Mouse (Mus musculus) spleen, adult 2 months (tissue): ENCODE results near the gene Zfp385c. TPM values are rescaled to one million over a fixed set of nuclear protein-coding genes. Genes with fewer than 3 reads are reported as not detected.
A peak's percentile ranks its signal among the peaks of the same experiment; 100 is the strongest.
"Not testable (repeated sequence)": the region's sequence is repeated elsewhere in the genome, so short reads cannot be mapped to it uniquely, and the experiment has no call there.

ENCODE experiments used
- DNase-seq, 2 experiments: peaks; one replicate each; pipeline versions ENCODE4 v3.0.0 to v3.0.0-alpha.2; 2012 to 2021; ENCODE audit warnings: low spot score in 2 of 2, low read depth in 1 of 2
- H3K27ac ChIP-seq: fragments of 200-500 bp; 2 replicates; pipeline ENCODE4 v1.5.1; 2012; ENCODE audit warnings: low read length, inconsistent platforms; ENCODE audit not compliant: insufficient read depth
- H3K27me3 ChIP-seq: fragments of 200-500 bp; 2 replicates; pipeline ENCODE4 v1.6.1; 2012; ENCODE audit warnings: mild to moderate bottlenecking, moderate library complexity, low read length, inconsistent platforms; ENCODE audit not compliant: control insufficient read depth, insufficient read depth
- H3K36me3 ChIP-seq: fragments of 200-500 bp; 2 replicates; pipeline ENCODE4 v1.6.1; 2012; ENCODE audit warnings: mild to moderate bottlenecking, low read length, inconsistent platforms; ENCODE audit not compliant: control insufficient read depth, insufficient read depth
- H3K4me1 ChIP-seq: fragments of 200-500 bp; 2 replicates; pipeline ENCODE4 v1.6.1; 2011; ENCODE audit warnings: inconsistent platforms; ENCODE audit not compliant: control insufficient read depth, insufficient read depth, insufficient read length
- H3K4me3 ChIP-seq: fragments of 200-500 bp; 2 replicates; pipeline ENCODE4 v1.5.1; 2011; ENCODE audit warnings: mild to moderate bottlenecking, inconsistent platforms; ENCODE audit not compliant: insufficient read depth, insufficient read length; ENCODE audit errors: extremely low read depth
- CTCF ChIP-seq: fragments of 200-500 bp; IDR thresholded peaks from 2 replicates; pipeline ENCODE4 v1.5.1; 2011; ENCODE audit warnings: mild to moderate bottlenecking, inconsistent platforms; ENCODE audit not compliant: insufficient read depth, insufficient read length, insufficient replicate concordance; ENCODE audit errors: extremely low read depth
- POLR2A ChIP-seq: fragments of 200-500 bp; IDR thresholded peaks from 2 replicates; pipeline ENCODE4 v1.6.1; 2011; ENCODE audit warnings: low read depth, low read length, inconsistent platforms
- WGBS: fragments of 180-500 bp; shearing (Covaris S2); methylation state at CpG from one replicate; pipeline ENCODE4 v1.1.7; 2018; 5-methylcytosine and 5-hydroxymethylcytosine counted together
- polyA plus RNA-seq: library from polyadenylated mRNA; depleted of rRNA; stranded (reverse); fragments of >200 nt; gene quantifications from 2 replicates; pipeline ENCODE4 v1.2.3, GENCODE M21; 2012

Gene Zfp385c
- polyA plus RNA-seq, 1 experiment = 0.50 TPM

DNA sequence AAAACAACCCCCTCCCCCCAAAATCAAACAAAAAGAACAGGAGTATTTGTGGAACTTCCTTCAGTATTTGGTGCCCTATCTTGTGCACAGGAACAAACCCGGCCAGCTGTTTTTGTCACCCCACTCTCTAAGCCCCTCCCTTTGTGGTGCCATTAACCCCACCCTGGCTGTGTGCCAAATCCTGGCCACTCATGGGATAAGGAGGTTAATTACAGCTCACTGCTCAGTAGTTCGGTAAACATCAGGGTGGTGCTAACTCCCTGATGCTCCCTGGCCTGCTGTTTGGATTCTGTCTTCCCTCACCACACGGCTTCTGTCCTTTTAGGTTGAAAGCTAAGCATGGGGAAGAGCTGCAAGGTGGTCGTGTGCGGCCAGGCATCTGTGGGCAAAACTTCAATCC, 68.4 kb downstream of the Zfp385c start:
- no peaks in the 10 kb centered on the region for H3K27me3 ChIP-seq
- peak overlapping the region; percentile 2; the same call in 1 of the 2 replicates for H3K4me3 ChIP-seq
- no peak for DNase-seq
- peak overlapping the region; percentile 34 for H3K27ac ChIP-seq
- H3K36me3 ChIP-seq = peaks cover 8% of the 10 kb centered on the region
- TF ChIP-seq CTCF = no peak
- TF ChIP-seq POLR2A = no peak
- WGBS = 60% methylated on average over 5 of the region's 5 CpGs
- H3K4me1 ChIP-seq = peaks cover 31% of the 10 kb centered on the region; the same call in 1 of the 2 replicates

DNA sequence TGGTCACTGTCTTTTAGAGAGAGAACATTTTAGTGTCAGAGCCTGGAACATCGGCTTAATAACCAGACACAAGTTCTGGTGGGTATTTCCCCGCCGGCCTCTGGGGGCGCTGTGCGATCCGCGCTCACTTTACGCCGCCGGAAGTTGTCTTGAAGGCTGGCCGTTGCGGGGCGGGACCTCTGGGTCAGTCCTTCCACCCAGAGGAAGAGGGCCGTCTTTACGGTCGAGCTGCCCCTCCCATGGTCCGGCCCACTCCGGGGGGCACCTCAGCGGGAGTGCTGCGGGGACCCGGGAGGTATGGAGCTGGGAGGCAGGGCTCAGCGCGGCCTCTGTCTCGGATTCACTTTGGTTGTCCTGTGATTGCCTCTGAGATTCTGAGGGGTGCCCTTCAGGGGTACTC, 69.5 kb downstream of the Zfp385c start:
- peaks cover 26% of the 10 kb centered on the region; the same call in 1 of the 2 replicates for H3K4me1 ChIP-seq
- peaks cover 8% of the 10 kb centered on the region for H3K36me3 ChIP-seq
- DNase-seq = peak; percentile 83 to 93
- H3K27ac ChIP-seq = peak overlapping the region; percentile 89
- H3K4me3 ChIP-seq = peak overlapping the region; percentile 94
- WGBS = under 1% methylated on average over 24 of the region's 24 CpGs
- no peaks in the 10 kb centered on the region for H3K27me3 ChIP-seq
- peak; percentile 96 for TF ChIP-seq CTCF
- TF ChIP-seq POLR2A = peak; percentile 64

DNA sequence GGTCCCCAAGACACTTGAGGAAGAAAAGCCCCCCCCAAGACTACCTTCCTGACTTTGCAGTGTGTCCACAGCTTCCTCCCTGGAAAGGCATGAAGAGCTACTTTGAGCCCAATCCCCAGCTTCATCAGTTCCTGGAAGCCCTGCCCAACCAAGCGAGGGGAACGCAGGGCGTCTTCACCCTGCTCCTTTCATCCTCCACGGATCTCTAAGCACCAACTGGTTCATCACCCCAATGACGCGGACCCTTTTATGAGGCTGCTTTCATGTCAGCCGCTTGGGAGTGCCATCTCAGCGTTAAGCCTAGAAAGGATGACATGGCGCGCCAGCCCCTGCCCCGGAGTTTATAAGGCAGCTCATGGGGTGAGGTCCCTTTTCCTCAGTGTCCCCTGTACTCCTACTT, 72.3 kb downstream of the Zfp385c start, which contains the start of gene Dnajc7:
TSS of gene Dnajc7 (minus strand) at position 187 of the 400 bp plus-strand sequence.
- peak within 1 kb of the TSS; percentile 91 for H3K27ac ChIP-seq
- peaks cover 13% of the 10 kb centered on the region for H3K4me1 ChIP-seq
- H3K27me3 ChIP-seq = no peaks in the 10 kb centered on the region
- peak within 1 kb of the TSS; percentile 91 for H3K4me3 ChIP-seq
- peaks cover 2% of the 10 kb centered on the region; the same call in 1 of the 2 replicates for H3K36me3 ChIP-seq
- WGBS = 8% methylated on average over 11 of the region's 11 CpGs
- DNase-seq = peak in 1 of 2 experiments; percentile 35
- TF ChIP-seq POLR2A = no peak

DNA sequence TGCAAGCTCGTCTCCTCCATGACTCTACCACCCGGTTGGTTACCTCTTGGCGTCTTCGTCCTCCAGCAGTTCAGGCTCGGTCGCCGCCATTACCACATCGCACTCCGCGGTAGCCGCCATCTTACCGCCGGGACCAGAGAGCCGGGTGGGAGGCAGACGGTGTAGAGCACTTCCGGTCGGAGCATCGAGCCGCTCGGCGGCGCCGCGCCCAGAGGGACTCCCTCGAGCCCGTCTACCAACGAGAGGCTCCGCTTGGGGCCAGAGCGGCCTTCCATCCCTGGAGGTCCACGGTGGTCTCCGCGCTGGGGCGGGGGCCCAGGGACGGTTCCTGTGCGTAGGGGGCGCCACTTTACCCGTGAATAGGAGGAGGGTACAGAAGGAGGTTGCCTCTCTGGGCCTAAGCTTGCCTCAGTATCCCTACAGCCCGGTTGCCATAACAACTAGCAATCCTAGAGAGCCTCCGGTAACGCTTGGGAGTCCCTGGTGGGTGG, 72.7 kb downstream of the Zfp385c start:
- WGBS = under 1% methylated on average over 40 of the region's 40 CpGs

DNA sequence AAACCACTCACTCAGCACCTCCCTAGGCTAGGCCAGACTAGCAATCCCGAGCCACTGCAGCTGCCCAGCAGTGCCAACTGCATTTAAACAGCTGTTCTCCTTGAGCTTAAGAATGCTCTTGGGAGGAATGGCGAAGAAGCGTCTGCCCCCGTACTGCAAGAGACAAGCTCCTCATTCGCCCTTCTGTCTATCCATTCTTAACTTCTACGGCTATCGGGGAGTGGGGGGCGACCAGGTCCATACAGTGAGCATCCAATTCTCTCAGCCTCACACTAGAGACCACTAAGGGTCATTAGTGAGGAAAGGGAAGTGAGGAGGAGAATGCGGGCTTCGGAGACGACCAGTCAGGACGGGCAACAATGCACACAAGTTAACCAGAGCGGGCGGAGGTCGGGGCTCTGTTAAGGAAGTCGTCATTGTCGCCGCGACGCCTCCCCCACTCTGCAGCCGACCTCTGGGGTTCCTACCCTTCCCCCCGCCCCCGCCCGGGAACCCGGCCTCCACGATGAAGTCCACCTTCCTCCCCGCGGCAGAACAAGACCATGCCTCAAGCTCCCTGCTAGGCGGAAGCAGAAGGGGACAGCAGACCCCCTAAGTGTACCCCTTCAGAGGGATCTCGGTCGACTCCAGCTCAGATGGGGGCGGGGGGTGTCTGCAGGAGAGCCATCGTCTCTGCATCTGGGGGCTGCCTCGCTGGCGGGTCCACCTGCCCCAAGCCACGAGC, 73.3 kb downstream of the Zfp385c start, which contains the start of gene Nkiras2:
TSS of gene Nkiras2 (plus strand) at position 484 of the 724 bp plus-strand sequence.
- peaks cover 12% of the 10 kb centered on the region for H3K4me1 ChIP-seq
- peak; percentile 54 to 73 for DNase-seq
- TF ChIP-seq POLR2A = no peak
- no peaks in the 10 kb centered on the region for H3K27me3 ChIP-seq
- H3K27ac ChIP-seq = peak within 1 kb of the TSS; percentile 91
- under 1% methylated on average over 35 of the region's 36 CpGs for WGBS
- H3K36me3 ChIP-seq = no peaks in the 10 kb centered on the region
- H3K4me3 ChIP-seq = peak within 1 kb of the TSS; percentile 91

More for the DNA sequence above, 72.7 kb downstream of the Zfp385c start:
- Histone ChIP-seq H3K27me3 (no peaks in the 10 kb centered on the region), H3K27ac (peak overlapping the region; percentile 91), H3K4me1 (peaks cover 13% of the 10 kb centered on the region), H3K4me3 (peak overlapping the region; percentile 91), H3K36me3 (no peaks in the 10 kb centered on the region)
- DNase-seq = peak; percentile 80 to 90
- TF ChIP-seq CTCF (no peak), POLR2A (peak; percentile 80)

DNA sequence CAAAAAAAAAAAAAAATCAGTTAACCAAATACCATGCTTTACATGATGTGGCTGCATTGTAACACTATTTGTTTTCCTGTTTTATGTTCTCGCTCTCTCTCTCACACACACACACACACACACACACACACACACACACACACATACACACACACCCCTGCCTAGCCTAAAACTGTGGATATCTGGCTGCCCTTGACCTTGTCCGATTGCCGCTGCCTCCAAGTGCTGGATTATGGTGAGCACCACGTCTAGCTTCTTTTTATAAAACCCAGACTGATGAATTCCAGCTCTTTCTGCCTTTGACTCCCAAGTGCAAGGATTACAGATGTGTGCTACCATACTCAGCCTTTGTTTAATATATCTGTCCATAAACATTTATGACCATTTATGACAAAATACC, 74.8 kb downstream of the Zfp385c start:
- 90% methylated on average over 4 of the region's 4 CpGs for WGBS
- Histone ChIP-seq H3K27ac (no peak overlapping the region), H3K4me1 (peaks cover 10% of the 10 kb centered on the region), H3K36me3 (no peaks in the 10 kb centered on the region), H3K27me3 (no peaks in the 10 kb centered on the region), H3K4me3 (no peak overlapping the region)
- TF ChIP-seq CTCF (no peak), POLR2A (no peak)
- DNase-seq = no peak

DNA sequence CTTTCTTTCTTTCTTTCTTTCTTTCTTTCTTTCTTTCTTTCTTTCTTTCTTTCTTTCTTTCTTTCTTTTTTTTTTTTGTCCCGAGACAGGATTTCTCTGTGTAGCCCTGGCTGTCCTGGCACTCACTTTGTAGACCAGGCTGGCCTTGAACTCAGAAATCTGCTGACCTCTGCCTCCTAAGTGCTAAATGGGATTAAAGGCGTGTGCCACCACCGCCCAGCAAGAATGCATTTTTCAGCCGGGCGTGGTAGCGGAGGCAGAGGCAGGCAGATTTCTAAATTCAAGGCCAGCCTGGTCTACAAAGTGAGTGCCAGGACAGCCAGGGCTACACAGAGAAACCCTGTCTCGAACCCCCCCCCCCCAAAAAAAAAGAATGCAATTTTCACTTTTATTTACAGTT, 75.4 kb downstream of the Zfp385c start:
- DNase-seq, H3K36me3 ChIP-seq, H3K4me1 ChIP-seq, H3K27me3 ChIP-seq, H3K4me3 ChIP-seq, H3K27ac ChIP-seq: not testable (repeated sequence)
- WGBS = 88% methylated on average over 7 of the region's 7 CpGs
